Mouse (Mus musculus) heart, postnatal 10 days (tissue): Measurements from ENCODE around the gene Cdh23. TPM values are rescaled to one million over a fixed set of nuclear protein-coding genes. Genes with fewer than 3 reads are reported as not detected.

ENCODE experiments used
- DNase-seq, 2 experiments: peaks; one replicate each; pipeline ENCODE4 v3.0.0; 2021
- intact Hi-C: fragments of 180-260 bp; cut with DNase I; formaldehyde crosslinking; loops from one replicate; pipeline ENCODE4 v1.15.1; 2025
- total RNA-seq, 2 experiments: library from RNA; stranded (reverse); gene quantifications; 2 replicates each; pipeline ENCODE4 v1.2.3; 2021

Gene Cdh23
- total RNA-seq, 2 experiments from 2014 or later, result 6.2 to 8.6 TPM

DNA sequence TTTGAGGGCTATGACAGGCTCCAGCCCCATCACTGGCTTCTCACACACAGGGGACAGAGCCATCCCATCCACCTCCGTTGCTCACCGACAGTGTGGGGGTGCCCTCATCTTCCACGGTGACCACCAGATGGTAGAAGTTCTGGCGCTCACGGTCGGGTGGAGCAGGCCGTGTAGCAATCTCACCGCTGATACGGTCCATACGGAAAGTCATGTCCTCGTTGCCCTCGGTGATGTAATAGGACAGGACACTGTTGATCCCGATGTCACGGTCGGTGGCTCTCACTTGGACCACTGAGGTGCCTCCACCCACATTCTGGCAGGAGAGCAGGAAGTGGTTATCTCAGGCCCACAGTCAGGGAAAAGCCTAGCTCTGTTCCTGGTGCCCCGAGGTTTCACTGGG, 319.6 kb downstream of the Cdh23 start:
- intact Hi-C loops, result no loop called here
- DNase-seq, result no peak

- intact Hi-C loops, result no loop called here
- peak; percentile 43 to 55 for DNase-seq
Observed at GRCm38 (mm10) chr10:60373937-60374578, 322.2 kb downstream of the Cdh23 start.

DNA sequence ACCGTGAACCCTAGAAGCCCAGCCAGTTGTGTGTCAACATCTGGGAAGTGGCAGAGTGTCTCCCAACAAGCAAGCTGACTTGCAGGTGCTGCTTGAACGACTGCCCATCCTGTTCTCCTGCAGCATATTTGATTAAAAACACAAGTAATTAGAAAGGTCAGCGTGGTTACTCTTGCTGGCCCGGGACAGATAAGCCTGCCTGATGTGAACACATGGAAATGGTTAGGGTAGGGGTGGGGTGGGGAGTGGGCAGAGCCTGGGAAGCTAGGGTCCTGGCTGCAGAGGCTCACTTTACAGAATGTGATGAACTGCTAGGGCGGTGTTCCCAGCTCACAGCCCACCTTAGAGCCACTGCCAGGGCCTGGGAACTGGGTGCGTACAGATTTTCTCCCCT, 322.8 kb downstream of the Cdh23 start:
- no peak for DNase-seq
- intact Hi-C loops, result no loop called here

GRCm38 (mm10) chr10:60371596-60372386, 324.5 kb downstream of the Cdh23 start:
- intact Hi-C loops, result no loop called here
- no peak for DNase-seq

- intact Hi-C loops, result no loop called here
- DNase-seq, result no peak
Observed at GRCm38 (mm10) chr10:60370601-60371061, 325.7 kb downstream of the Cdh23 start.

DNA sequence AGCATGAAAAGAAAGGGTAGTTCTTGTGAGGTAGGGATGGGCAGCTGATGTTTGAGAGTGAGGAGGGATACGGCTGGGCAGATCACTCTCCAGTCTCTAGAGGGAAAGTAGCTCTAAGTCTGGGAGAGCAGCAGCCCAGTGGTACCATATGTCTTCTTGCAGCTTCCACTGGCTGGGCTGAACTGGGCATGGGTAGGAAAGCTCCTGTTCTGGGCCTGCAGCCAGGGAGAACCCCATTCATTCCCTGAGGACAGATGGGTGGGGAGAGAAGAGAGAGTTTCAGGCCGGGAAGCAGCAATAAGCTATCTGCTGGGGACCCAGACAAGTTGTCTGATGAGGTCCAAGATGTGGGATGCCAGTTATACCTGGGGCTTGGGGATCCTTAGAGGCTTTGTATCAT, 326.2 kb downstream of the Cdh23 start:
- intact Hi-C loops, result no loop called here
- DNase-seq, result no peak

DNA sequence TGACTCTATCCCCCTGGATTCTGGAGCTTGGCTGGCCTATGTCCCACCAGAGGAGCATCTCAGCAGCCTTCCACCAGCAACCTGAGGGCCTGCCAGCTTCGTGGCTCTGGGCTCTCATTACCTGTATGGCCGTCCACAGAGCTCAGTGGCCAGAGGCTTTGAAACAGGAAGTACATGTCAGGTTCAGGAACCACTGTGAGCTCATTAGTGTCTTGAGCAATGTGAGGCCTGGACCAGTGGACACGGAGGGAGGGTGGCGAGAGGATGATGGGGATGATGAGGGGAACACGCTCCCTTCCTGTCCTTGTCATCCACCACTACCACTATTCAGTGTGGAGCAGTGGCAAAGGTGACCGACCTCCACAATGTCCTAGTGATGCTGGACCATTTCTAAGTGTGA, 326.9 kb downstream of the Cdh23 start:
- intact Hi-C loops, result no loop called here

DNA sequence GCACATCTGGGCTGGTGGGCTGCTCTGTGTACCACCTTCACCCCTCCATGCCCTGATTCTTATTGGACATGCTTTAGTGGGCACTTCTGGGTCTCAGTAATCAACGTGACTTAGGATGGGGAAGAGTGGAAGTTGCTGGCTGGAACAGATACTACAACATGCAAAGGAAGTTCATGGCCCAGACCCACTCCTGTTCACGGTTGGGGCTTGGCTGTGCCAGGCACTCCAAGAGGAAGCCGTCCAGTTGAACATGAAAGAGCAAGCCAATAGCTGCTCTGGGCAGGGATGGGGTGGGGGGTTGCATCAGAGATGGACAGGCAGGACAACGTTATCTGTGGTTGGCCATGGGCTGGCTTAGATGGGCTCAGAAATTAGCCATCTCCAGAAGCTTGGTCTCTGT, 328.4 kb downstream of the Cdh23 start:
- intact Hi-C loops, result no loop called here
- DNase-seq, result no peak

More for the DNA sequence above, 326.9 kb downstream of the Cdh23 start:
- no peak for DNase-seq

GRCm38 (mm10) chr10:60367145-60367544, 329.1 kb downstream of the Cdh23 start:
- intact Hi-C loops, result no loop called here
- no peak for DNase-seq

GRCm38 (mm10) chr10:60363426-60363825, 332.9 kb downstream of the Cdh23 start:
- no peak for DNase-seq
- intact Hi-C loops, result no loop called here

DNA sequence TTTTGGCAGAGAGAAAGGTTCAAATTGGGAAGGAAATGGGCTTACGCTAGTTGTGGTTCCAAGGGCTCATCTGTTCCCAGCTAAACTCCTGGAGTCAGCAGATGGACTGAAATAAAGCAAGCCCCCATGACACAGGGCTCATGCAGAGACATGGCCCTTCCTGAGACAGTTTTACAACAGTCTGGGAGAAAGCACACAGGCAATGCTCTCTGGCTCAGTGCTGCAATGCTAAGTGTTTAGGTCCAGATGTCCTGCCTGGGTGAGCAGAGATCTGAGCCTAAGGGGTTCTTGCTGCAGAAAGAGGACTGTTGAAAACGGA, 334.0 kb downstream of the Cdh23 start:
- no peak for DNase-seq

DNA sequence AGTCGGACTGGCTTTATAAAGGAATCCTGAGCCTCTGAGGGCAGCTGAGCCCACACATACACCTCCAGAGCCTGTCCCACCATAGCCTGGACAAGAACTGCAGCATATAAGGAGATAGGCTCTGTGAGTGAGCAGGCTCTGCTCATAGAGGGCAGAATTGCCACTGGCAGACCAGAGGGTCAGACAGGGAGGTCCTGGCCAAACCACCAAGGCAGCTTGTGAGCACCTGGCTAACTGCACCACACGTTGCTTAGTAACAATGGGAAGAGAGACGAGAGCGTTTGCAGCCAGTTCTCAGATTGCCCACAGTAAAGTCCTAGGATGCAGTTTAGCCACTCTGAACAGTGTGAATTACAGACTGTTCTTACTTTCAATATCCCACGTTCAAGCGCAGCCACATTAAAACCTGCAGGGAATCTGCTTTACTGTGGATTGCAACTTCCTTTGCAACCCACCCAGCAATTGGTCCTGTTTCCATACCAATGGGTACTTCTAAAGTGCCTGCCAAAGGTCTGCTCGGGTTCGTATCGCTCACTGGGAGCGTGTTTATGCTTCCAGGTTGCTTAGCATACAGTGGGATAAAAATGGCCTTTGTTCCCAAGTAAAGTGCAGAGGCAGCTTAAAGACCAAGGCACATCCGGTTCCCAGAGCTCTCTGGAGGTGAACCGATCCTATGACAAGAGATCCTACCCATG, 334.5 kb downstream of the Cdh23 start:
- no peak for DNase-seq
- intact Hi-C loops, result no loop called here

More for the DNA sequence above, 334.0 kb downstream of the Cdh23 start:
- intact Hi-C loops, result no loop called here

DNA sequence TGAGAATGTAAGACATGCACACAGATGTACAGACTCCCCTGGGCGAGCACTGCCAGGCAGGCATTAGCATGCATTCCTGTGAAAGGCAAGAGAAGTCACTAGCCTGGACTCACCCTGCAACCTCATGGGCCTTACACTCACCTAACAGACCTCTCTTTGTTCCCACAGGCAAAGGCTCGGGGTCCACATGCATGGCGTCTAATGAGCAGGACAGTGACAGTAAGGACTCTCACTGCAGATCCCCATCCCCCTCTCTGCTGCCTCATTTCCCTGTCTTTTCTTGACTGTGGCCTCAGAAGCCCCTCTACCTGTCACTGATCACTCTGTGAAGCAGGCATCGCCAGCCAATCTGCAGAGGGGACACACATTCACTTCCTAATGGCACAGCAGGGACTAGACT, 337.5 kb downstream of the Cdh23 start:
- no peak for DNase-seq
- intact Hi-C loops, result no loop called here

- no peak for DNase-seq
- intact Hi-C loops, result no loop called here
Observed at GRCm38 (mm10) chr10:60357901-60358300, 338.4 kb downstream of the Cdh23 start.

- intact Hi-C loops, result no loop called here
- DNase-seq, result no peak
Observed at GRCm38 (mm10) chr10:60357441-60357840, 338.8 kb downstream of the Cdh23 start.

- peak in 1 of 2 experiments; percentile 48 for DNase-seq
- intact Hi-C loops, result no loop called here
Observed at GRCm38 (mm10) chr10:60354881-60355677, 341.2 kb downstream of the Cdh23 start.

- no peak for DNase-seq
- intact Hi-C loops, result no loop called here
Observed at GRCm38 (mm10) chr10:60354003-60354325, 342.3 kb downstream of the Cdh23 start.

GRCm38 (mm10) chr10:60353241-60354002, 342.9 kb downstream of the Cdh23 start:
- intact Hi-C loops, result no loop called here
- DNase-seq, result peak; percentile 50 to 54

DNA sequence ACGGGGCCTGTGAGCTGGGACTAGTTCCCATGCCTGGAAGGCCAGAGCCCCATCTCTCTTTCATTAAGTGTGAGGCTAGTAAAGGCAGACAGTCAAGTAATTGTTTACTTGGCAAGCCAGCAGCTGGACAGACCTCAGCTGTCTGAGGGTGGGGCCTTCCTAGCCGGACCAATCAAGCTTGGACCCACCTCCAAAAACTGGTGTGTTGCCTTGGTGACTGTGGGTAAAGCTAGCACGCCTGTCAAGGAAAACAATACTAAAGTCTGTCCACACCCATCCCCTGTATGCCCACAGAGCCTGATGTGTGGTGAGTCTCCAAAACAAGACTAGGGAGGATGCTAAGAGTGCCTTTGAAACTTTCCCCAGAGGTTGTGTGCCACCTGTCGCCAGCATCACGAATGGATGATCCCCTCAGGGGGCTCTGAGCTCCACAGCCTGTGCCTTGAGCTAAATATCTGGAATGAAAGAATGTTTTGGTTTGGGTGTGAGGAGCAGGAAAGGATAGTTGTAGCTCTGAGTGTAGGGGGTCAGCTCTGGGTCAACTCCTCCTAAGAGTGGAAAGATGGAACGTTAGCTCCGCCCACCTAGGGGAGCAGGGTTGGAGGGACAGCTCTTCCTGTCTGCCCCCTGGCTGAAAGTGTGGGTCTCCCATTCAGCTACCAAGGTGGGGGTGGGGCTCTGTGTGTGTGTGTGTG, 344.4 kb downstream of the Cdh23 start:
- intact Hi-C loops, result no loop called here
- DNase-seq, result peak; percentile 79 to 80

DNA sequence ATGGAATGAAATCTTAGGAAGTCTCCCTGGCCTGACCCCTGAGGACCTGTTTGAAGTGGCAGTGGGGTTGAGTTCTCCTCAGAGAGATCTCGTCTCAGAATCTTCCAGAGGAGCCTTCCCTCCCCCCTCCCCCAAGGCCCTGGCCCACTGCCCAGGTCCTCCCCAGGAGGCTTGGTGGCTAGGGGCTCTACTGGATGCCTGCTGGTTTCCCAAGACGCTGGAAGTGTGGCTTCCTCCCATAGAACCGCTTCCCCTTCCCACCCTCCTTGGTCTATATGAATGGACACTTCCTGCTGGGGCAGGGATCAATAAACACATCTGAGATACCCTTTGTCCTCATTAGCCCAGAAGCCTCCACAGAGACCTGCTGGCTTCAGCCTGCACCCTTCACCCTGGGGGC, 345.0 kb downstream of the Cdh23 start:
- DNase-seq, result no peak
- intact Hi-C loops, result no loop called here
